Mouse (Mus musculus) E14TG2a.4 (cell line): Measurements from ENCODE around the gene Dscaml1.

Experiments
- H3K27me3 ChIP-seq: 2 replicates; pipeline ENCODE4 v1.6.1; 2014; ENCODE audit warnings: low read length, control low read depth; ENCODE audit not compliant: insufficient read depth
- H3K36me3 ChIP-seq: 2 replicates; pipeline ENCODE4 v1.6.1; 2014; ENCODE audit warnings: low read length, control low read depth; ENCODE audit not compliant: insufficient read depth
- H3K4me1 ChIP-seq: replicated peaks from 2 replicates; pipeline ENCODE4 v1.6.1; 2014; ENCODE audit warnings: low read depth, low read length, control low read depth
- H3K4me3 ChIP-seq: replicated peaks from 2 replicates; pipeline ENCODE4 v1.5.1; 2014; ENCODE audit warnings: mild to moderate bottlenecking, low read length
- H3K9me3 ChIP-seq: 2 replicates; pipeline ENCODE4 v1.6.1; 2014; ENCODE audit warnings: low read length, control low read depth
- CTCF ChIP-seq: conservative IDR thresholded peaks from 2 replicates; pipeline ENCODE4 v1.5.1; 2014; ENCODE audit warnings: low read length
- NANOG ChIP-seq: IDR thresholded peaks from 2 replicates; pipeline ENCODE4 v1.6.1; 2014; ENCODE audit warnings: borderline replicate concordance, low read length, mixed read lengths
- POU5F1 ChIP-seq: IDR thresholded peaks from 2 replicates; pipeline ENCODE4 v1.6.1; 2014; ENCODE audit warnings: low read length, borderline replicate concordance

The Dscaml1 gene

GRCm38 (mm10) chr9:45591061-45591460 lies 164.6 kb downstream of the Dscaml1 start:
- Histone ChIP-seq H3K4me1 (no peaks in the 10 kb centered on the region), H3K4me3 (no peak overlapping the region), H3K36me3 (no peaks in the 10 kb centered on the region), H3K27me3 (no peaks in the 10 kb centered on the region), H3K9me3 (no peaks in the 10 kb centered on the region)
- no peak for TF ChIP-seq NANOG
- TF ChIP-seq POU5F1, result no peak
- no peak for TF ChIP-seq CTCF

- H3K4me1 ChIP-seq, result no peaks in the 10 kb centered on the region
- no peak overlapping the region for H3K4me3 ChIP-seq
- H3K36me3 ChIP-seq, result no peaks in the 10 kb centered on the region
- peaks cover 4% of the 10 kb centered on the region; the same call in 1 of the 2 replicates for H3K27me3 ChIP-seq
- H3K9me3 ChIP-seq, result no peaks in the 10 kb centered on the region
- TF ChIP-seq POU5F1 (no peak), NANOG (no peak), CTCF (no peak)
These were observed 165.9 kb downstream of the Dscaml1 start for GRCm38 (mm10) chr9:45592374-45592773.

GRCm38 (mm10) chr9:45598117-45598516 lies 171.7 kb downstream of the Dscaml1 start:
- H3K27me3 ChIP-seq, result peaks cover 4% of the 10 kb centered on the region; the same call in 1 of the 2 replicates
- H3K36me3 ChIP-seq, result no peaks in the 10 kb centered on the region
- no peak overlapping the region for H3K4me3 ChIP-seq
- H3K9me3 ChIP-seq, result no peaks in the 10 kb centered on the region
- H3K4me1 ChIP-seq, result peaks cover 12% of the 10 kb centered on the region
- TF ChIP-seq CTCF (no peak), NANOG (no peak), POU5F1 (no peak)

DNA sequence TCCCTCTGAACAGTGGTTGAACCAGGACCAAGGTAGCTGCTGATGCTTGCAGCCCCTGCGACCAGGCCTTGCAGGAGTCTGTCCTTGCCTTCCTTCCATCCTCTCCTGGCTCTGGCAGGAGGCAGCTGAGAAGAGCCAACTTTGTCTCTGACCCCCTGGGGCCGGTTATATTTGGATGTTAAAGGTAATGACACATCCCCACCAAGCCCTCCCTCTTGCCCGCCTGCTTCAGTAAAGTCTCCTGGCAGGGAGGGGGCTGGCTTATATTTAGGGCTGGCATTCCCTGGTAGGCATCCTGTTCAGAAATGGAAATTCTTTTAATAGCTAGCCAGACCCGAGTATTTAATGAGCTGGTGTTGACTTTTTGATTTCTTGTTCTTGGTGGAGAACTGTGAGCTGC lies 172.9 kb downstream of the Dscaml1 start:
- no peak for TF ChIP-seq POU5F1
- TF ChIP-seq CTCF, result no peak
- TF ChIP-seq NANOG, result no peak
- Histone ChIP-seq H3K36me3 (no peaks in the 10 kb centered on the region), H3K9me3 (no peaks in the 10 kb centered on the region), H3K4me1 (peaks cover 12% of the 10 kb centered on the region), H3K4me3 (no peak overlapping the region), H3K27me3 (peaks cover 8% of the 10 kb centered on the region; the same call in 1 of the 2 replicates)

- Histone ChIP-seq H3K9me3 (no peaks in the 10 kb centered on the region), H3K36me3 (no peaks in the 10 kb centered on the region), H3K4me3 (no peak overlapping the region), H3K27me3 (0 out of 2 replicates have a peak, but pooled peaks cover 4% of the 10 kb centered on the region), H3K4me1 (peaks cover 21% of the 10 kb centered on the region)
- TF ChIP-seq CTCF (no peak), NANOG (no peak), POU5F1 (no peak)
These were observed 180.9 kb downstream of the Dscaml1 start for GRCm38 (mm10) chr9:45607337-45607736.

DNA sequence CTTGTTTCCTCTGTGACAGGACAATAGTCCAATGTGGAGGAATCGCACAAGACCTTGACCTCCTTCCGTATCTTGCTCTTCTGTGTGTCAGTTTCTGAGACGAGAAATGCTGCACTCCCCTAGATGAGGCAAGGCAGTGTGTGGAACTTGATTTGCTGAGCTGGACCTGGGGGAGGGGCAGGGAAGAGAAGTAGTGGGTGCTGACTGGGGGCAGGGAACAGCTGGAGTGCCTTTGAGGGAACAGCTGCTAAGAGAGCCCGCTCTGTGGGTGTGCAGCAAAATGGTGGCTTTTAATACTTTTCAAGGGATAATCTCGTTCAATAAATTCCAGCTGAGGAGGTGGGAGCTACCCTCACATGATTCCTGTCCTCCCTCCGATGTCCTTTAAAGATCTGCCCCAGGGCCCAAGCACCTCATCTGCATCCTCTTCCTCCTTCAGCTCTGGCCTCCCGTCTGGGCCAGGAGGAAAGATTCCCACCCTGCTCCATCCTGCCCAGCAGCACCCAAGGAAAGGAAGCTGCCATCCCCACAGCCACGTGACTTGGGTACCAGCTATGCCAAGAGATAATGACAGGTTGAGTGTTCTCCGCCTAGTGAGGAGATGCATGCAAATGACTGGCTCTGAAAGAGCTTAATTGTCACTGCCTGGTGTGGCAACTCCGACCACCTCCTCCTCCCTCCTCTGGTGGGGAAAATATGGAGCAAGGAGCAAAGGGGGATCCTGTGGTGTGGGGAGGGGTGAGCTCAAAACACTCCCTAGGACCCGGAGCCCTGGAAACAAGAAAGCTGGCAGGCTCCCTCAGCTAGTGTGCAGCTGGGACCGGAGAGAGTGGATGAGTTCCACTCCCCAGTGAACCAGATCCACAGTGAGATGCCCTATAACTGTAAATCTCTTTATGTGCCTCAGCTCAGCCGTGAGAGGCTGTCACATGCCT lies 181.9 kb downstream of the Dscaml1 start:
- no peak for TF ChIP-seq NANOG
- TF ChIP-seq POU5F1, result no peak
- TF ChIP-seq CTCF, result no peak
- no peaks in the 10 kb centered on the region for H3K9me3 ChIP-seq
- H3K4me3 ChIP-seq, result no peak overlapping the region; the same call in 1 of the 2 replicates
- peaks cover 21% of the 10 kb centered on the region for H3K4me1 ChIP-seq
- H3K27me3 ChIP-seq, result 0 out of 2 replicates have a peak, but pooled peaks cover 4% of the 10 kb centered on the region
- H3K36me3 ChIP-seq, result no peaks in the 10 kb centered on the region

- H3K27me3 ChIP-seq, result no peaks in the 10 kb centered on the region
- H3K4me1 ChIP-seq, result peaks cover 24% of the 10 kb centered on the region
- no peak for TF ChIP-seq NANOG
- TF ChIP-seq POU5F1, result no peak
- no peak for TF ChIP-seq CTCF
- no peak overlapping the region for H3K4me3 ChIP-seq
- no peaks in the 10 kb centered on the region for H3K36me3 ChIP-seq
- H3K9me3 ChIP-seq, result no peaks in the 10 kb centered on the region
These were observed 184.1 kb downstream of the Dscaml1 start for GRCm38 (mm10) chr9:45610336-45611060.

GRCm38 (mm10) chr9:45614616-45615015 lies 188.2 kb downstream of the Dscaml1 start:
- no peaks in the 10 kb centered on the region for H3K9me3 ChIP-seq
- 0 out of 2 replicates have a peak, but pooled peaks cover 2% of the 10 kb centered on the region for H3K27me3 ChIP-seq
- TF ChIP-seq NANOG (no peak), CTCF (no peak), POU5F1 (no peak)
- H3K4me3 ChIP-seq, result no peak overlapping the region
- no peaks in the 10 kb centered on the region for H3K36me3 ChIP-seq
- H3K4me1 ChIP-seq, result peaks cover 14% of the 10 kb centered on the region; the same call in 1 of the 2 replicates
